Mouse (Mus musculus): ENCODE data around the gene Slc1a3.

DNA sequence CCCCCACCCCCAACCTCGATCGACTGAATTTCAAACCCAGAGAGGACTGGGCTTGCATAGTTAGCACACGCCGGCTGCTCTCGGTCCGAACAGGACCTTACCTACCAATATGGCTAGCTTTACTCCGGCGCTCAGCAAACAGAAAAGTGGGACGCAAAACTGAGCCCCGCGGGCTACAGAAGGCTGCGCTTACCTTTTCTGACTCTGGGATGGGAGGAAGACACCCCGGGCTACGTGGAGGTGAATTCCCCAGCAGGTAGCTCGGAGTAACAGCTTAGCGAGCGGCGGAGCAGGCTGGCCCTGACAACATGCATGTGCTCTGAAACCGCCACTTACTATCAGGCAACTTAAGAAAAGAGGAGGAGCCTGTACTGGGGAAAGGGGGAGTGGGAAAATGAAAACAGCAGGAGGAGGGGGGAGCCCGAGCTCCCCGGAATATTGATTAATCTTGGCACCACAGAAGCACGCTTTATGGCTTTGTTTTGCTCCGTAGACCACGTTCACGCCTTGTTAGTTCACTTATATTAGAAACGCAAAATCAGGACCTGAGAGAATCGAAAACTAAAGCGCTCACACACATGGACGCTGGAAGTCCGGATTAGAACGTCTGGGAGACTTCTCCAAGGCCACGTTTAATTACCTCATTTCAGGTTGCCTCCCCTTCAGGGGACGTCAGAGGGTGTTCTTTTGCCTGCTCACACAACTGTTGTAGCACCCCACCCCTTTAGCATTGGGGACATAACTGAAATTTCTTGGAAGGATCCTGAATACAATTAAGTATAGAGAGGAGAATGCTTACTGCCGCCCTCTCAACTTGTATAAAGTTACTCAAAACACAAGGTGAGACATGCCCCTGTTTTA is at the start of gene Slc1a3:
- peak; percentile 17; the same call in 1 of the 2 replicates for TF ChIP-seq POLR2A (IDR thresholded peaks at IDR 0.05; ENCODE audit: borderline replicate concordance, extremely low read depth, insufficient read depth, insufficient read length, poor library complexity, severe bottlenecking)
- no peak for TF ChIP-seq CTCF (IDR thresholded peaks at IDR 0.05; ENCODE audit: borderline replicate concordance, extremely low read depth, insufficient read depth, insufficient read length)

All from brain, embryonic 14.5 days (tissue).